22 mouse cellular contexts compared by ENCODE assay signal in the genomic region with DNA sequence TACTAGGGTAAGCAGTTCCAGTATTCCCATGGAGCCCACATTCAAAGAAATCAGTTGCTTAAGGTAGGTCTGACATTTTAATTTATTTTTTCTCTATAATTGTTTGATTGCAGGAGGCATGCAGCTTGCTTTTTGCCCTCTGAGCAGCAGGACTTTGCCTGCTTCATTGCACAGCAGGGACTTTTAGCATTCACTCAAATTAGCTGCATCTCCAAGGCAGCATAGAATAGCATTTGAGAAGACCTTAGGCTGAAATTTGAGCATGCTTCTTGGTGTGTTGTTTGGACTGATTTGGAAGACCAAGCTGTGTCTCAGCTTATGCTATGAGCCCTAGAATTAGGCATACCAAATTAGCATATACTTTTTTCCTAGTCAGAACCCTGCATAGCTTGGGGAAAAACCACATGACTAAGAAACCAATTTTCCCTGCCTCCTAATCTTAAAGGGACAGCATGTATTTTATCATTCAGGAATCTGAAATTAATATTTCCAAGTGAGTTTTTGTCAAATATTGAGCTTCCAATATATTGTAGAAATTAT.
DNase-seq lines count a peak whose midpoint lies in the region; ATAC-seq lines count a peak whose summit lies in the region.
"Had no signal": no experiment of that assay in that cellular context is flagged by ENCODE, and none has a peak within 500 bp of the region (broad histone marks: within the 10 kb centered on the region; RNA-seq: fewer than 3 reads in every experiment).

No protein-coding gene starts in this region.

- no peaks in the 10 kb centered on the region for H3K9me3 ChIP-seq in forebrain, embryonic 13.5 days (replicated peaks)
- H3K9me3 ChIP-seq in forebrain, embryonic 10.5 days = no peaks in the 10 kb centered on the region
- no peaks in the 10 kb centered on the region for H3K9me3 ChIP-seq in midbrain, embryonic 13.5 days
- no peaks in the 10 kb centered on the region for H3K9me3 ChIP-seq in midbrain, embryonic 10.5 days (replicated peaks)
- no peaks in the 10 kb centered on the region for H3K9me3 ChIP-seq in midbrain, embryonic 16.5 days (replicated peaks; ENCODE audit: control insufficient read depth, low read length, poor library complexity, severe bottlenecking)
- H3K9me3 ChIP-seq: G1E; liver, embryonic 12.5 days; neural tube, embryonic 13.5 days had no signal

- H3K4me2 ChIP-seq in forebrain, embryonic 13.5 days = no peak overlapping the region
- H3K4me2 ChIP-seq in midbrain, embryonic 13.5 days (replicated peaks) = no peak overlapping the region
- H3K4me2 ChIP-seq in midbrain, embryonic 16.5 days (ENCODE audit: low read length) = no peak overlapping the region
- H3K4me2 ChIP-seq: liver, embryonic 12.5 days; neural tube, embryonic 13.5 days had no signal

- no peak overlapping the region for H3K4me3 ChIP-seq in forebrain, embryonic 13.5 days
- no peak overlapping the region for H3K4me3 ChIP-seq in forebrain, embryonic 10.5 days
- no peak overlapping the region for H3K4me3 ChIP-seq in midbrain, embryonic 13.5 days (replicated peaks)
- no peak overlapping the region for H3K4me3 ChIP-seq in midbrain, embryonic 10.5 days
- H3K4me3 ChIP-seq in midbrain, embryonic 16.5 days (ENCODE audit: low read depth, low read length) = no peak overlapping the region
- H3K4me3 ChIP-seq: liver, embryonic 12.5 days; neural tube, embryonic 13.5 days had no signal

- H3K27me3 ChIP-seq in forebrain, embryonic 13.5 days = no peaks in the 10 kb centered on the region
- H3K27me3 ChIP-seq in forebrain, embryonic 10.5 days (ENCODE audit: poor library complexity, severe bottlenecking) = no peaks in the 10 kb centered on the region
- H3K27me3 ChIP-seq in midbrain, embryonic 13.5 days = no peaks in the 10 kb centered on the region
- H3K27me3 ChIP-seq in midbrain, embryonic 10.5 days (ENCODE audit: low read depth, poor library complexity, severe bottlenecking) = no peaks in the 10 kb centered on the region
- no peaks in the 10 kb centered on the region for H3K27me3 ChIP-seq in midbrain, embryonic 16.5 days (ENCODE audit: control insufficient read depth, insufficient read depth, low read depth, low read length)
- H3K27me3 ChIP-seq: liver, embryonic 12.5 days; neural tube, embryonic 13.5 days had no signal

- no peak overlapping the region for H3K9ac ChIP-seq in forebrain, embryonic 13.5 days
- H3K9ac ChIP-seq in midbrain, embryonic 13.5 days (replicated peaks) = no peak overlapping the region
- H3K9ac ChIP-seq in midbrain, embryonic 16.5 days (ENCODE audit: low read depth, low read length) = no peak overlapping the region
- H3K9ac ChIP-seq: liver, embryonic 12.5 days; liver, postnatal 0 days; neural tube, embryonic 13.5 days had no signal

- no peaks in the 10 kb centered on the region for H3K4me1 ChIP-seq in forebrain, embryonic 13.5 days
- no peaks in the 10 kb centered on the region for H3K4me1 ChIP-seq in forebrain, embryonic 10.5 days
- no peaks in the 10 kb centered on the region for H3K4me1 ChIP-seq in midbrain, embryonic 13.5 days (replicated peaks)
- H3K4me1 ChIP-seq in midbrain, embryonic 10.5 days = no peaks in the 10 kb centered on the region
- H3K4me1 ChIP-seq in midbrain, embryonic 16.5 days (ENCODE audit: control insufficient read depth, insufficient read depth, low read length) = no peaks in the 10 kb centered on the region
- H3K4me1 ChIP-seq: liver, embryonic 12.5 days; neural tube, embryonic 13.5 days had no signal

- peak; percentile 2 to 34 for DNase-seq in cerebellum, postnatal 14 days
- DNase-seq in cerebellum, adult 11 months = no peak
- DNase-seq in forebrain, embryonic 10.5 days (ENCODE audit: extremely low spot score, low spot score) = no peak
- no peak for DNase-seq in midbrain, embryonic 10.5 days (ENCODE audit: low spot score)
- DNase-seq: adrenal gland, adult 8-10 months; cerebellum, adult 8-10 months; gastrocnemius, postnatal 10 days; kidney, adult 8-10 months; kidney, postnatal 4 days; left cerebral cortex, postnatal 4 days; liver, postnatal 0 days; lung, postnatal 36 days; right cerebral cortex, postnatal 14 days; thymus, postnatal 4 days had no signal

- ATAC-seq in forebrain, embryonic 13.5 days = peak; percentile 30; the same call in 1 of the 2 replicates
- ATAC-seq in midbrain, embryonic 13.5 days = 0 out of 2 replicates have a peak, but pooled peaks have one; percentile 34
- 0 out of 2 replicates have a peak, but pooled peaks have one; percentile 21 for ATAC-seq in midbrain, embryonic 16.5 days
- ATAC-seq: intestine, embryonic 16.5 days; liver, embryonic 12.5 days; liver, postnatal 0 days had no signal

- H3K27ac ChIP-seq in forebrain, embryonic 13.5 days = no peak overlapping the region
- H3K27ac ChIP-seq in forebrain, embryonic 10.5 days = no peak overlapping the region
- H3K27ac ChIP-seq in midbrain, embryonic 13.5 days = no peak overlapping the region
- no peak overlapping the region for H3K27ac ChIP-seq in midbrain, embryonic 10.5 days (replicated peaks)
- H3K27ac ChIP-seq in midbrain, embryonic 16.5 days (ENCODE audit: low read length) = no peak overlapping the region
- H3K27ac ChIP-seq: kidney, postnatal 0 days; liver, embryonic 12.5 days; neural tube, embryonic 13.5 days had no signal

- no peaks in the 10 kb centered on the region for H3K36me3 ChIP-seq in forebrain, embryonic 13.5 days (ENCODE audit: poor library complexity, severe bottlenecking)
- no peaks in the 10 kb centered on the region for H3K36me3 ChIP-seq in forebrain, embryonic 10.5 days (replicated peaks)
- H3K36me3 ChIP-seq in midbrain, embryonic 13.5 days = no peaks in the 10 kb centered on the region
- no peaks in the 10 kb centered on the region for H3K36me3 ChIP-seq in midbrain, embryonic 10.5 days
- H3K36me3 ChIP-seq in midbrain, embryonic 16.5 days (ENCODE audit: control insufficient read depth, insufficient read depth, low read length) = no peaks in the 10 kb centered on the region
- H3K36me3 ChIP-seq: G1E; liver, embryonic 12.5 days; neural tube, embryonic 13.5 days had no signal

Comparison
In these comparisons a context has a peak if more than half of its experiments do, and no peak if none do; other contexts are left out.
1. DNase-seq: peak in cerebellum, postnatal 14 days (2 of 2); none in cerebellum, adult 11 months (single experiment), forebrain, embryonic 10.5 days (single experiment) and midbrain, embryonic 10.5 days (single experiment).
2. Peak in every context shown above with its lines, with median percentiles within 50 percentile points of each other: ATAC-seq.